Mouse (Mus musculus) telencephalon, adult 2 months (tissue): ENCODE data around the gene Rfx3.

Source experiments
- DNase-seq: peaks from one replicate; pipeline ENCODE4 v3.0.0-alpha.2; 2011; ENCODE audit warnings: low read depth, low spot score

The Rfx3 gene

GRCm38 (mm10) chr19:27905976-27906375 is 105.0 kb downstream of the Rfx3 start:
- DNase-seq = no peak

- DNase-seq = no peak
Observed at GRCm38 (mm10) chr19:27905172-27905571, 105.8 kb downstream of the Rfx3 start.

GRCm38 (mm10) chr19:27904655-27905054 is 106.3 kb downstream of the Rfx3 start:
- DNase-seq = peak; percentile 67

DNA sequence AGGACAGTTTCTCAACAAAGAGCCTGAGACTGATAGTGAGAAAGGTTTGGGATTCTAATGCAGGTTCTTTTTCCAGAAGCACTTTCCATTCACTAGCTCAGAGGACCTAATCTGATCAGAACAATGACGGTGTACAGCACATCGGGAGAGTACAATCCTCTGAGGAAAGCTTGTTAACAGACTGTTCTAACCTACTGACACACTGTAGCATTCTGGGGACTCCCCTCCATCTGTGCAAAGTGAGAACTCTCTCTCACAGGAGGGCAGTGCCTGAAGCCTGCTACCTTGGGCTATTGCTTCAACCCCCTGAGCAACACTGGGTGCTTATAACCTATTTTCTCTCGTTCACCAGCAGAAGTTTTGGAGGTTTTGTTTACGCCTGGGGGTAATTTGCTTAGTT is 106.8 kb downstream of the Rfx3 start:
- DNase-seq = no peak

- DNase-seq = no peak
Observed at GRCm38 (mm10) chr19:27902601-27903000, 108.4 kb downstream of the Rfx3 start.

- DNase-seq = no peak
Observed at GRCm38 (mm10) chr19:27901693-27902092, 109.3 kb downstream of the Rfx3 start.

DNA sequence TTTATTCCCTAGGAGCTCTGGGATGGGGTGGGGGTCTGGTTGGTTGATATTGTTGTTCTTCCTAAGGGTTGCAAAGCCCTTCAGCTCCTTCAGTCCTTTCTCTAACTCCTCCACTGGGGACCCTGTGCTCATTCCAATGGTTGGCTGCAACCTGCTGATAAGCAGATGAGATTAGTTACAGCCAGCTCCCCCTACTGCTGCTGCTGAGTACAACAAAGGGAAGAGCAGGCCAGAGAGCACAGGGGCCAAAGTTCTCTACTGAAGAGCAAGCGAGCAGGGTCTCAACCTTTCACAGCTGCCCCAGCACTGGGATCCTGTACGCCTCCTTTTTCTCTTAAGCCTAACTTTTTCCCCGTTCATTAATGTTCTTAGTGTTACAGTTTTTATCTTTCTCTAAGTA is 126.4 kb downstream of the Rfx3 start:
- no peak for DNase-seq

DNA sequence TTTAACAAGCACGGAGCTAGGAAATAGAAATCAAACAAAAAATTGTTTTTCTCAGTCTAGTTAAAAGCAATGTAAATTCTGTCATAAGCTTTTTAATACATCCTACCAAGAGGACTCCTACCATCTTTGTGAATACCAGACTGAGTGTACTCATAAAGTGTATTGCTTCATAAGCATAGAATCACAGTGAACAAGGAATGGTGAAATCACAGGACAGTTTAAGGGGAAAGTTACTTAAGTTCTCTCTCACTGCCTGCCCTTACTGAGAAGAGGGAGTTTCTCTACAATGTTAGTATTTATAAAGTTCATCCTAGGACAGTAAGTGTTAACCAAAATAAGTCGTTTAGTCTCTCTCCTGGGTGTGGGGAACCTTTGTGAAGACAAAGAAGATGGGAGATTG is 133.5 kb downstream of the Rfx3 start:
- no peak for DNase-seq

GRCm38 (mm10) chr19:27870794-27871193 is 140.2 kb downstream of the Rfx3 start:
- DNase-seq = no peak

DNA sequence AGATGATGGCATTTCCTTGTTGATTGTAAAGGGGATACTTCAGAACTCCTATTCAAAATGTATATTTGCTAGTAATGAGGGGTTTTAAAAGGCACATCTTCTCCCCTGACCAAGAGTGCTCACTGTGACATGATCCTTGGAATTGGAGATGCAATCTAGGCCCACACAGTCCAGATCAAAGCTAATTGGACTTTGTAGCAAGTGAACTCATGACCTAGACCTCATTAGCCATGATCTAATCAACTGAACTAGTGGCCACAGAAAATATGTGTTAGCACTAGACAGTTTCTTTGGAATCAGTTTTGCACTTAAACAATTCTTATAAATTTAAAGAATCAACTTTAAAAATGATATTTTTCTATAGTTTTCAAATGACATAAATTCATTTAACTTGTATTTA is 151.3 kb downstream of the Rfx3 start:
- DNase-seq = no peak

DNA sequence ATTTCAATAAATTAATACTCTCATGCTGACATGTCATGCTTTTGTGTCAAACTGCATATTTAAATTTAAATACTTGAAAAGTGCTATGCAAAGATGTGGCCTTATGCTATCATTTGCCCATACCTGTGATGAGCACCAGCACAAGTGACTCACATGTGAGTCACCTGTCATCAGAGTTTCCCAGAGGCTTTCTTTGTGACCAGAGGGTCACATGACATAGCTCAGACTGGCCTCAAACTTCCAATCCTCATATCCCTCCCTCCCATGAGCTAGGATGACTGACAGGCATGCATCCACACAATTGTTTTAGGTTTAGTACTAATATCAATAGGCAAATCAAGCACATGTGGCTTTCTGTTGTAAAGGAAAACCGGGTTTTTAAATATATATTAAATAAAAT is 162.0 kb downstream of the Rfx3 start:
- no peak for DNase-seq

DNA sequence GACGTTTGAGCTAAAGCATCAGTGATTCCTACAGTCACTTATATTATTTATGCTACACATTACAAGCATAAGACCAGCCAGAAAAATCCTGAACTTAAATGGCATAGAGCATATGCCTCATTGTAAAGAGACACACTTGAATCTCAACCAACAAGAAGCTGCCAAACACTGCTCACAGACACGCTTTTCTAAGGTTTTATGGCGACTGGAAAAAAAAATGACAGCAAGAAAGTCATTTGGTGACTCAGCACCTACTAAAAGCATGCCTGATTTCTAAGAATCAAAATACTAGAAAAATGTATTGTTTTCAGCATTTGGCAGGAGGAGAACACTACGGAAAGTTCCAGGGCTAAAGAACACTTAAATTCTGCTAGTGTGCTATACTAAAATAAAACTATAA is 163.9 kb downstream of the Rfx3 start:
- DNase-seq = peak; percentile 34

- DNase-seq = no peak
Observed at GRCm38 (mm10) chr19:27838635-27839034, 172.3 kb downstream of the Rfx3 start.

GRCm38 (mm10) chr19:27838041-27838440 is 172.9 kb downstream of the Rfx3 start:
- no peak for DNase-seq

DNA sequence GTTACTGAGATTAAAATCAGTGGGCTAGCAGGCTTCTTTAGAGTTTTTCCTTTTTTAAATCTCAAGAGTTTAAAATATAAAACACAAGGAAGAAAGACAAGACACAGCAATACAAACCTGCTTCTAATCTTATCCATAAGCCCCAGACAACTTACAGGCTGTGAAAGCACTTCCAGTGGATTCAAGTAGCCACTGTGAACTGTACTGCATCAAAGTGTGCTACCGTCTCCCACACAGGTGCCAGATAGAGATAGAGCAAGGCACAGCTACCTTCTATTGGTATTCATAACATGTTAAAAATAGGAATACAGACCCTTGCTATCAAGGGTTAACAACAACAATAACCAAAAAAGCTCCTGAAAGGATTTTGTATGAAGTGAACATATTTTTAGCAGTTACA is 178.5 kb downstream of the Rfx3 start:
- DNase-seq = no peak

DNA sequence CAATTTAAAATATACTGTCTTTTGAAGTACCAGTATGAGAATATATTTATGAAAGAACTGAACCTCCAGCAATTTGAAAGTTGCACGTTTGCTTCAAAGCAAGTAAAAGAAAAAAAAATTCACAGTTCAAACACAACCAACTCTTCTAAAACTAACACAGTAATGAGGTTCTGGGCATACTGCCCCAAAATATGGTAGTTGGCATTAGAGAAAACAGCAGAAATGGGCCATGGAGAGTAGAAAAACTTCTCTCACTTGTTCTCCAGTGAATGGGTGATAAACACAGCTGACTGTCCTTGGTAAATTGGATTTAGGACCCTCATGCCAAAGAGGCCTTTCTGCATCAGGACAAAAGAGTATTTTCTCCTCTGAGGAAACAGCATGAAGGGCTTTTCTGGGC is 182.7 kb downstream of the Rfx3 start:
- peak; percentile 33 for DNase-seq

DNA sequence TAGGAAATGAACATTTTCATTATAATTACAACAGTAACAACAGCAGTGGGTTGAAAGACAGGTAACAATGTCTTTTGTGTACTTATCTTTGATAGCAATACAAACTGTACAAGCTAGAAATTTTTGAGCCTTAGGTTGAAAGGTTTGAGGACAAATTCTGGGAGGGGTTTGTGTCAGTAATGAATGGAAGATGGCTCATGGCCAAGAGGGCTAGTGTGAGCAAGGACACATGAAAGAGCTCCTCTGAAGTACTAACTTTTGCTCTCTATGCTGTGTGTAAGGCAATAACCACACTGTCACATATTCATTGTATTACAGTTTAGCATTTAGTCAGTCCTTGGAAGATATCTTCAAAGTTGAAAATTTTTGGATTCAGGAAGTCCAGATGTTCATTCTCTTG is 193.3 kb downstream of the Rfx3 start:
- DNase-seq = no peak

DNA sequence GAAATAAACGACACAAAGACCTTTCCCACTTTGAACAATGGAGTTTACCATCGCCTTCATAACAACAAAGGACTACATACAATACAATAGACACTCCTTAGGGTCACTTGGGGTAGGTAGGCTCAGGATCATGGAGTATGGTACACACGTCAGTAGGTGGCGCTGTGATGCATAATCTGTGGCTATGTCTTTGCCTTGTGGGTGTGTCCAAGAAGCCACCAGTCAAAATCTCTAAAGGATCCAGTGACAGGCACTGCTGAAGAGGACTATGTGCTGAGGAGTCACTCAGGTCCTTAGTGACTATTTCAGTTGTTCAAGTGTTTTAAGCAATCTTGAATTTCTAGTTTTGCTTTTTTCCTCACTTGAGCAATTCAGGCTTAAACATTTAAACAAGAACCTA is 230.9 kb downstream of the Rfx3 start:
- DNase-seq = no peak

GRCm38 (mm10) chr19:27770716-27771265 is 240.2 kb downstream of the Rfx3 start:
- DNase-seq = no peak

- peak; percentile 19 for DNase-seq
Observed at GRCm38 (mm10) chr19:27768444-27768843, 242.5 kb downstream of the Rfx3 start.

DNA sequence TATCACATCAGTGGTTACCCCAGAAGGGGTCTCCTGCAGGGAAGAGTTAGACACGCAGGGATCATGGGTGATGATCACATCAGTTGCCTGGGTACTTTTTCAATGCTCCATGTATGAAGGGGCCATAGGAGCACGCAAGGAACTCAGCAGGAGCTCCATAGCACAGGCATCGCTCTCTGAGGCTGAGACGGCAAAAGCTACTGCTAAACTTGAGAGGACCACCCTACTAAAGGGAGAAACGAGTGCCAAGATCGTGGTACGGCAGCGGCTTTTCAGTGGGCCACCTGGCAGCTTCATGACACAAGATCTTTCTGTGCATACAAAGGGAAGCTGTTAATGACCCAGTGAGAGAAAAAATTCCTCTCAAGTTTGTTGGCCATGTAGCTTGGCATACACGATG is 250.7 kb downstream of the Rfx3 start:
- no peak for DNase-seq

- peak; percentile 42 for DNase-seq
Observed at GRCm38 (mm10) chr19:27759347-27759746, 251.6 kb downstream of the Rfx3 start.

DNA sequence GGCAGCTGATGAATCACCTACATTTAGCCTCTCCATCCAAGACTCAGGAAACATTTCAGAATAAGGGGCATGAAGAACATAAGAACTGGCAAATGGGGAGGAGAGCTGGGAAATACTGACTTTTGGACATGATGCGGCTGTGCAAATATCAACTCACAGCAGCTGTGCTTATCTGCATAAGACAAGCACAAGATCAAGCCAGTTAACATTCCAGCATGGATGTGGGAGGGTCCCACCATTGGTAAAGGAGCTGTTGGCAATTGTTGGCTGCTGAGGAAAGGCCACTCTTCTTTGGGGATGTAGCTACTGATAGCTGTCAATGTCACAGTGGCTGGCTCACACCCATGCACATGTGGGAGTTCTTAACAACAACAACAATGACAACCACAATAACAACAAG is 263.7 kb downstream of the Rfx3 start:
- no peak for DNase-seq

DNA sequence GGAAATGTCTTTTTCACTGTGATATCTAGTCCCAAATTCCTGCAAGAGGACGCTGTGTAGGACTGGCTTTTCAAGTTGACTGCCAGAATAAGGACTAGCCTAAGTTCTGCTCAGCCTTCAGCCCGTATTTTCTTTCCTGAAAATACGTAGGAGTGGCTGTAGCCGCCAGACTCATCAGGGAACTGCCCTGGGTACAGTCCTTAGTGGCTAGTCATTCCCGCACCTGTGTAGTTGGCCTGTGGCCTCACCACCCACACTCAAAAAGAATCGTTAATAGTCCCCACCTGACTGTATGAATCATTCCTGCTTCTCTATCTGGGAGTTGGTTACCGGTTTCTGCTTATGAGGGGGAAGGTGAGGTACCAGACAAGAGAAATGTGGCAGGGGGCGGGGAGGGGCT is 272.1 kb downstream of the Rfx3 start:
- no peak for DNase-seq
